Mouse (Mus musculus): ENCODE results near the gene Myh10.

- TF ChIP-seq CTCF (IDR thresholded peaks at IDR 0.05; ENCODE audit: extremely low read depth, insufficient read length, insufficient replicate concordance, low read depth, low read length) (no peak), POLR2A (IDR thresholded peaks at IDR 0.05; ENCODE audit: low read depth, low read length) (no peak)
These were observed 135.4 kb downstream of the Myh10 start for GRCm38 (mm10) chr11:68826735-68827134.

Data from small intestine, adult 2 months (tissue).